Mouse (Mus musculus) layer of hippocampus, adult 9-11 months (tissue): ENCODE data around the gene Wdr72.

Experiments
- DNase-seq: peaks from one replicate; pipeline ENCODE4 v3.0.0; 2022

Gene Wdr72

DNA sequence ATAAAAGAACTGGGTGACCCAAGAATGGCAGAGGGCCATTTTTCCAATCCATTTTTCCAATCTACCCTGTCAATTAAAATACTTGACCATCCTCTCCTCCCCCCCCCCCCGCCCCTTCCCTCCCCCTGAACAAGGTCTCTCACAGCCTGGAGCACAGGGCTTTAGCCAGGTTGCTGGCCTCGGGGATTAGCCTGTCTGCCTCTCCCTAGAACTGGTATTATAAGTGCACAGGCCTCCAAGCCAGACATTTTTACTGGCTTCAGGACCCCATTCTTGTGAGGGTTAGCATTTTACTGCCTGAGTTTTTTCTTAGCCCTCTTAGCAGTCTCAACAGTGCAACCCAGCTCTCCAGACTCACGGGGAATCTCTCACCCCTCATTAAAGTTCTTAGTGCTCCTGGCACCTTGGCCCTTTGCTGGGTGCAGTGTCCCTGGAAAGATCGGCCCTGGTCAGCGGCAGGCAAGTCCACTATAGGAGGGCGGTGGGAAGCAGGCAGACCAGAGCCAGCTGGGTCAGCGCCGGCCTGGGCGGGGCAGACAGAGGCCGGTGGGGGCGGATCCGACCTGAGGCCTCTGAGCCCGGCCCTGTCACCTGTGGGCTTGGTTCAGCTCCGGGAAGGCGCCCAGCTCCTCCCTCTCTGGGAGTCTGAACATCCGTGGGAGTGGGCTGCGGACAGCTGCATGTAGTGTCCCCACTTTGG, at the start of gene Wdr72:
TSS of gene Wdr72 (plus strand) at position 596 of the 700 bp plus-strand sequence.
- DNase-seq, result no peak

- DNase-seq, result no peak
Observed at GRCm38 (mm10) chr9:74066278-74066677, 43.9 kb upstream of the Wdr72 start.

GRCm38 (mm10) chr9:74066766-74067165, 43.4 kb upstream of the Wdr72 start:
- no peak for DNase-seq

GRCm38 (mm10) chr9:74075958-74076357, 34.2 kb upstream of the Wdr72 start:
- no peak for DNase-seq

- DNase-seq, result no peak
Observed at GRCm38 (mm10) chr9:74078458-74078857, 31.7 kb upstream of the Wdr72 start.

DNA sequence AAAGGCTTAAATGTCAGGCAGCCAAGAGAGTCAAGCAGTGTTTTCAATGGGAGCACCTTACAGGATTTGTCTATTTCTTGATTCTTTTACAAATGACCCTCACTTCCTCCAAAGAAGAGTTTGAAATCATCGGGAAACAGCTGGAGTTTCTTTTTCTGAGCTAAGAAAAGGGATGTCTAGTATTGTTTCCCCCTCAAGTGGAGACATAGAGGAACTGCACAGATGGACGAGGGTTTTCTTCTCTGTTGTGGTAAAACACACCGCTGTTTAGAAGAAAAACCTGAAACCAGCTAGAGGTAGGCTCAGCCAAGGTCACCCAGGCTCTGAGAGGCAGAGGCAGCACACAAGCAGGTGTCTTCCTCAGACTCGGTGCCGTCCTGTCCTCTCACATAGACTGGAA, 29.9 kb upstream of the Wdr72 start:
- DNase-seq, result no peak

DNA sequence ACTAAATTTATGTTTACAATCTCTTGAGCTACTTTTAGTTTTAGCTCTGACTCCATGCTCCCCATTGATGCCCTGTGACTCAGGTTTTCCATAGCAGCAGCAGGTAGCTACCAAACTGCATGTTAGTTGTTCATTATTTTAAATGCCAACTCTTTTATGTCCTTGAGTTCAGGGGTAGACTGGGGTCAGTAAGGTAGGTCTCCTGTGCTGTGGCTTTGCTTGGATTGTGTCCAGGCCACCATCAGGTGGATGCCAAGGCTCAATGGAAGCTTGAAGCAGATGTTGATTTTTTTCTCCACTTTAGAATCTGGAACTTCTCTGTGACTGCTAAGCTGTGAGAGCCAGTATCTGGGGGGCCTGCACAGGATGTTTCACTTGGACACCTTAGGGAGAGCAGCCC, 8.6 kb upstream of the Wdr72 start:
- DNase-seq, result no peak

DNA sequence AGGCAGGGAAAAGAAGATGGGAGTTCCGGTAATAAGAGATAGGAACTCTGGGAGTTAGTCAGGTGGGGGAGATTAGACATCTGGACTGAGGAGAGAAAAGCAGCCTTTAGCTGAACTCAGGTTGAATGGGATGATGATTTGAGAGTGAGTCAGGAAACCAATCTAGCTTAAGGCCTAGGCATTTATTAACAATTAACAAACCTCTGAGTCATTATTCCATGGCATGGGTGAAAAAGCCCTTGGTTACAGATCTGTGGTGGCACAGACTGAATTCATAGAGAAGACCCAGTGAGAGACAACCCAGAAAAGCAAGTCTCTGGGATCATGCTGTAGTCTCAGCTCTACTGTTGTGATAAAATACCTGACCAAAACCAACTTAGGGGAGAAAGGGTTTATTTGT, 7.5 kb upstream of the Wdr72 start:
- no peak for DNase-seq

DNA sequence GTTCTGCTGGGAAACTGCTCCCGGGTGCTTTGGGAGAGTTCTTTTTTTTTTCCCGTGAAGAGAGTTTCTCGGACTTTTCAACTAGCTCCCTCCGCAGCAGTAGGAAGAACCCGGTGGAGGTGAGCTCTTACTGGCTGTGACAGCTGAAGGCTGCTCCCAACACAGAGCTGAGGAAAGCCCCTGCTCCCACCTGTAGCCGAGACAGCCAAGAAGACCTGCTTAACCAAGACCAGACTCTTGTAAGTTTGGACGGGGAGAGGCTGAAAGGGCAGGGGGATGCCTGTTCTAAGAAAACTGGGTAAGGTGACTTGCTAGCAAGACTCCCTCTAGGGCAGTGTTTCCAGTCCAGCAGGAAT, 283 bp downstream of the Wdr72 start:
- DNase-seq, result no peak

DNA sequence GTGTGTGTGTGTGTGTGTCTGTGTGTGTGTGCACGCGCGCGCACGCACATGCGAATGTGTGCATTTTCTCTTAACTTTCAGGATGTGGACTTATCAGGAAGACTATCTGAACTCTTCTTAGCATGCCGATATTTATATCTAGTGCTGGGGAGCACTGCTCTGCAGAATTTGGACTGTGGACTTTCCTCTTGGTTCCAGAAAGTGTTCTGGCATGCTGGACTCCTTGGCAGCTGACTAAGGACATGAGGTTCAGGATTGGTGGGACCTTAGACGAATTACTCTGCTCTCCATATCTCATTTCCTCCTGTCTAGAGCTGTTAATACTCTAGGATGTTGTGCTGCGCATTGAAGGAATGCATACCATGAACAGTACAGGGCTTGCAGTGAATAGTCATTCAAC, 2.4 kb downstream of the Wdr72 start:
- no peak for DNase-seq

DNA sequence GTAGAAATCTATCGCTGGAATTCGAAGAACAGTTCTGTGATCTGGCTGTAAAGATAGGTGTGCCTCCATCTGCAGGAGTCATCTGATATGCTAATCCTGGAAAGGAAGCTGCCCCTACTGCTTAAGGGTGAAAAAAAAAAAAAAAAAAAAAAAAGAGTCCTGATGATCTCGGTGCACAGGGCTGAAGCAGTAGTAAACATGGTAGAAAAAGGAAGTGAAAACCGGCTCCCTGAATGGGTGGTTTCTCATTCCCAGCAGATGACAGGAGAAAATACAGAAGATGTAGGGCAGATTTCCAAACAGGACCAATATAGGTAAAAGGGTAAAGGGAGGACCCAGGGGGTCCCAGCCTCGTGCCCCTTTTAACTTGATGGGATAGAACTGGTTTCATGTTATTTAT, 16.1 kb downstream of the Wdr72 start:
- no peak for DNase-seq

GRCm38 (mm10) chr9:74134010-74134409, 23.9 kb downstream of the Wdr72 start:
- DNase-seq, result no peak

DNA sequence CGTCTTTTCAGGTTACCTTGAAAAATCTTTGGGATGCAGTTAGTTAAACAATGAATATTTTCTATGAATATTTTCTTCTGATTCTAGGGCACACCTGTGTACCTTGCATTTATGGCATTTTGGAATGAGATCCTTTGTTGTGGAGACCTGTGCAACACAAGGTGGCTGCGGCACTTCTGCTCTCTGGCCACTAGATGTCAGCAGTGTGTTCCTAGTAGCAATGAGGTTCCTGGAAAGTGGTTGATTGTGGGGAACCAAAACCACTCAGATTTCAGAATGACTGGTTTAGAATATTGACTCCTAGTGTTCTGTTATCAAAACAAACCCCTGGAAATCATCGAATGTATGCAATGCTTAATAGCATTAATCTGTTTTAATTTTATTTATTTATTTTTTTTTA, 31.7 kb downstream of the Wdr72 start:
- peak; percentile 45 for DNase-seq

- DNase-seq, result no peak
Observed at GRCm38 (mm10) chr9:74142705-74143104, 32.5 kb downstream of the Wdr72 start.

DNA sequence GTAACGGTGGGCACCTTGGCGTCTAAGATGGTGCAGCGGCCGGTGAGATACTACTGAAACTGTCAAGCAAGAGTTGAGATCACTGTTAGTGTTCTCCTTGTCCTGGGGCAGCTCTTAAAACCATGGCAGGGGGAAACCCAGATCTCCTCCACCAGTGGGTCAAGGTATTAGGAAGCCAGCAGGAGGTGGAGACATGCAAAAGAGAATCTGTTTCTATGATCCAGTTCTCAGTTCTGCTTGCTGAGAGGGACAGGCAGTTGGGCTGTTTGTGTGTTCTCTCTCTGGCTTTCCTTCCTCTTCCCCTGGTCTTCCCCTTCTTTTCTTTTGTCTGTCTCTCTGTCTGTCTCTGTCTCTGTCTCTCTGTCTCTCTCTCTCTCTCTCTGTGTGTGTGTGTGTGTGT, 35.0 kb downstream of the Wdr72 start:
- DNase-seq, result no peak

DNA sequence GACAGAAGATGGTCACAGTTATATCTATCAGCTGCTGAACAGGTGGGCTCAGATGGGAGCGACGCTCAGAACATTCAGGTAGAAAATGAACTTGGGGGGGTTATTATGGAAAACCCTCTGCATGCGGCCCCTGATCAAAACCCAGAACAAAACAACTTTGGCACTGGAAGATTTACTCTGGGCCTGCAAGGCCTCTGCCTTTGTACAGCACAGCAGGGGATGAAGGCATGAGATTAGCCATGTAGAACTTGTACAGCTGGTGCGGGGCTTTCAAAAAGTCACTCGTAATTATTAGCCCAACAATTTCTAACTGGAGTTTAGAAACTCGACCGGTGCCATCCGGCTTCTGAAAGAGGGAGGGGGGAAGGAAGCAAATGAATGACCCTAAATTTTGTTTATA, 38.1 kb downstream of the Wdr72 start:
- no peak for DNase-seq

- DNase-seq, result no peak
Observed at GRCm38 (mm10) chr9:74160361-74160933, 50.3 kb downstream of the Wdr72 start.

DNA sequence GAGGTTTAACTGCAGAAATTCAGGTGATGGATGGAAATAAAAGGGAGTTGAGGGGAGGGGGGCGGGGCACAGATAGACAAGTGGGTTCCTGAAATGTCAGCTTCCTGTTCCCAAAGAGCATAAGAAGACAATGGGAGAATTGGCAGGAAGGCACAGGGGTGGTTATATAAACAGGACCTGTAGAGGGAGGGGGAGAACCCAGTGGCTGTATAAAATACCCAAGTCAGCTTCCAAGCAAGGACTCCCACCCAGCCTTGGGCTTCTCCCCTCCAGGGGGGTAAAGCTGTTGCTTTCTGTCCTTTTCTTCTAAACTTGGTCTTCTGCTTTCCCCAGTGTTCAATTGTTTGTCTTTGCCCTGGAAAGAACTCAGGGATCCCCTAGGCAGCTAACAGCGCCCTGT, 55.5 kb downstream of the Wdr72 start:
- no peak for DNase-seq

GRCm38 (mm10) chr9:74169904-74170303, 59.7 kb downstream of the Wdr72 start:
- no peak for DNase-seq

- DNase-seq, result no peak
Observed at GRCm38 (mm10) chr9:74186748-74187400, 76.7 kb downstream of the Wdr72 start.

DNA sequence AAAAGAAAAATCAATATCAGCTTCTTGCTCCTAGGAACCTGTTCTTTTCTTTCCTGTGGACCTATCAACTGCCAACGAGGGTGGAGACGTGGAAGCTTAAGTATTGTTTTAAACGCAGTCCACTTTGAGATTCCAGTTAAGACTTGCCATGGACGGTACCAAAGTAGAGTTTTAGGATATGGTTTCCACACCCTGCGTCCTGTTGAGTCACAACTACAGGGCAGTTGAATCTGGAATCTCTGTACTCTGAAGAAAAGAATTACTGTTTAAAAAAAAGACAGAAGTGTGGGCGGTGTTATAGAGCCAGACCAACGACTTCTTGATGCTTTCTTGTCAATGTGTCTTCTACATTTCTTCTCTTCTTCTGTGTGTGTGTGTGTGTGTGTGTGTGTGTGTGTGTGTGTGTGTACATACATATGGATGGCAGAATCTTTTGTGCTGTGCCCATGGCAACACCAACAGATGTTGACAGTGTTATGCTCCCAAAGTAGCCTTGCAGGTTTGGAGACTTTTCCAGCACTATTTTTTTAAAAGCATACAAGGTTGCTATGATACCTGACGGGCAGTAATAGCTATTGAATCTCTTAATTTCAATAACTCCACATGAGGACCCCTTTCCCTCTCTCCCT, 77.4 kb downstream of the Wdr72 start:
- no peak for DNase-seq

GRCm38 (mm10) chr9:74194898-74195297, 84.7 kb downstream of the Wdr72 start:
- no peak for DNase-seq

GRCm38 (mm10) chr9:74228272-74228671, 118.1 kb downstream of the Wdr72 start:
- DNase-seq, result no peak

DNA sequence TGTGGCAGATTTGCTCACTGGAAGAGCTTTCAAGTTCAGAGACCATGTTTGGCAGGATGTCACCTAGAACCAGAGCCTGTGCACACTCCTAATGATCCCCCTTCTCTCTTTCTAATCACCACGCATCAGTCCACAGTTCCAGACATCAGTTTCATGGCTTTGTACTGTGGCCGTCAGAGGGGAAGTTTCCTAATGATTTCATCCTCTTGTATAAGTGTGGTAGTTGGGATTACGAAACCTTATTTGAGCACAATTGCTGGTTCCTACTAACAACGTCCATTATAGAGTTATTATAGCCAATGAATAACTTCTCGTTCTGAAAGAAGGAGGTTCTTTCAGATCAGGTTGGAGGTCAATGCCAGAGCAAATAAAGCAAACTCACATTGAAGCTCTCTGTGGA, 131.1 kb downstream of the Wdr72 start:
- DNase-seq, result no peak
